Mouse (Mus musculus): ENCODE measurements at regions not wholly inside any gene's neighbourhood (a gene's known extent, or its start where the extent isn't known, plus 50 kb on each side); places are given as distances from the start of the nearest gene placed in this dataset.

DNA sequence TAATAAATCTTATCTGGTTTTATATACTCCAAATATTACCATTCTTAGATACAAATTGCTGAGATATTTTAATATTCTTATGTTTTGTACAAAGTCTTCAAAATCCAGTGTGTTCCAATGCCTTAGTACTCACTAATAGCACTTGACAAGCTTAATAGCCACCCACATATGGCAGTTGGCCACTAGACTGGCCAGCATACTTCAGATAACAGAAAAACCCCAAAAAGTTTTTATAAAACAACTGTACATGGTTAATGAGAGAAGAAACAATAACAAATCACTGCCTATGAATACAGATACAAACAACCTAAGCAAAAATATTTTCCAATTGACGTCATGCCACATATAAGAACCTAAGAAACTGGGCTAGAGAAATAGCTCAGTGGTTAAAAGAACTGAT, 100.8 kb upstream of the Nxt1 start:
- TF ChIP-seq CTCF (IDR thresholded peaks at IDR 0.05; ENCODE audit: extremely low read depth, insufficient read depth, insufficient read length, insufficient replicate concordance) (no peak), POLR2A (IDR thresholded peaks at IDR 0.05; ENCODE audit: low read depth, low read length) (no peak)

All from spleen, adult 2 months (tissue).